Mouse (Mus musculus) ovary, adult 18-20 months (tissue): ENCODE measurements around the gene Slc22a12.

ENCODE experiments used
- DNase-seq: peaks from one replicate; pipeline ENCODE4 v3.0.0; 2022; ENCODE audit warnings: low spot score, mixed read lengths

Gene Slc22a12

GRCm38 (mm10) chr19:6540191-6540590 lies 2.6 kb downstream of the Slc22a12 start:
- DNase-seq = no peak

GRCm38 (mm10) chr19:6539592-6539991 lies 3.2 kb downstream of the Slc22a12 start:
- no peak for DNase-seq

DNA sequence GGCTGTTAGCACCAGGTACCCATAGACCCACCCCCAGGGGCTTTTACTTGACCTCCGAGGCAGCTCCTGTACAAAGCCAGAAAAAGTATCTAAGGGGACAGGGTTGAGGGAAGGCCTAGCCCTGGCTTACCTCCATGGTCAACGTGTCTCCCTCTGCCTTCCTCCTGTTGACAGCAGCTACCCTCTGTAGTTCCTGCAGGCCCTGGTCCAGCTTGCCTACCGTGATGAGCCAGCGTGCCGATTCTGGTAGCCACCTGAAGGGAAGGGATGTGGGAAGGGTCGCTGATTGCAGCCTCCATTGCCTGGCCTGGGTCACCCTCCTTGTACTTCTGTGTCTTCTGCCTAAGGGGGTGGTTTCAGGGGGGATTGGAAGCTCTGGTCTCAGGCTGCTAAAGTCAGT lies 4.3 kb downstream of the Slc22a12 start:
- DNase-seq = no peak

GRCm38 (mm10) chr19:6537526-6537925 lies 5.3 kb downstream of the Slc22a12 start:
- DNase-seq = no peak

- DNase-seq = no peak
These were observed 6.1 kb downstream of the Slc22a12 start for GRCm38 (mm10) chr19:6536696-6537095.

DNA sequence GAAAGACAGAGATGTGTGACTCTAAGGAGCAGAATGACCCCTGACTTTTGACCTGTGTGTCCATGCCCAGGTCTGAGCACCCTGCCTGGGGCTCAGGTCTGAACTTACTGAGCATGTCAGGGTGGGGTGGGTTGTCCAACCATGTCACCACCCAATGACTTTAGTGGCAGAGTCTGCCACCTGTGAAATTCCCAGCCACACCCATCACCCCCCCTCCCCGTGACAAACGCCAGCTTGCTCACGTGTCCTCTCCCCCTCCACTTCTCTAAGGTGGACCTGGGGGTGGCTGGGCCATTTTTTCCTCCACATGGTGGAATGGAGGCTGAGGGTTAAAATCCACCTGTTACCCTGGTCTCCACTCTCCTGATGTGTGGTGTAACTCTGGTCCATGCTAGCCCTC lies 6.6 kb downstream of the Slc22a12 start:
- no peak for DNase-seq

- no peak for DNase-seq
These were observed 8.8 kb downstream of the Slc22a12 start for GRCm38 (mm10) chr19:6534118-6534415.

DNA sequence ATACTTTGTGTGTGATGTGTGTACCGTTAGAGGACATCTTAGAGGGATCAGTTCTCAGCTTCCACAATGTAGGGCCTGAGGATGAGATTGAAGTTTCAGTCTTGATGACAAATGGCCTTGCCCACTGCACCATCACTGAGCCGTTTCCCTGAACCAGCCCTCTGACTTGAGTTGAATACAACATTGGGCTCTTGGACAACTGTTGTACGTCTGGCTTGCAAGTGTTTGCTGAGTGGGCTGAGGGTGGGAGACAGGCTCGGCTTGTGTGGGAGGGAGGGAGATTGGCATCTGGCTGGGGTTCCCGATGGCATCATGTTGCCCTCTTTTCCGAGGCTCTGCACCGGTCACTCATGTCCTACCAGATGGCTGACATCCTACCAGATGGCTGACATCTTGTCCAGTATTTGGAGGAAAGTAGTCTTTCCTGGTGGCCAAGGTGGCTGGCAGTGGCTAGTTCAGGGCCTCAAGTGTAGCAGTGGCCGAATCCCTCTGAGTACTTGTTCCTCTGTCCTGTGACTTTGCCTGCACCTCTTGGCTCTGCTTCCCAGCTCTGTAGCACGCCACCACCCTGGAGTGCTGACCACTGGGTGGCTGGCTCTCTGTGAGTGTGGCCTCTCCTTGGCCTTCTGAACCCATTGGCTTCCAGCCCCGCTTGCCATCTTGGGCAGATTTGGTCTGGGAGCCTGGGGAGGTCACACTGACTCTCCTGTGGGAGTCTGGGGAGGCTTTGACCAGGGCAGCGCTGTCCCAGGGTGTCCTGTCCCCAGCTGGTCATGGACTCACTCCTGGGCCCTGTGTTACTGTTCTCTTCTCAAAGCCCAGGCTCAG lies 9.3 kb downstream of the Slc22a12 start:
- DNase-seq = no peak

- no peak for DNase-seq
These were observed 10.2 kb downstream of the Slc22a12 start for GRCm38 (mm10) chr19:6532656-6533055.

GRCm38 (mm10) chr19:6531832-6532471 lies 10.9 kb downstream of the Slc22a12 start:
- DNase-seq = no peak

GRCm38 (mm10) chr19:6531011-6531631 lies 11.7 kb downstream of the Slc22a12 start:
- DNase-seq = no peak

- no peak for DNase-seq
These were observed 12.5 kb downstream of the Slc22a12 start for GRCm38 (mm10) chr19:6530359-6530758.

DNA sequence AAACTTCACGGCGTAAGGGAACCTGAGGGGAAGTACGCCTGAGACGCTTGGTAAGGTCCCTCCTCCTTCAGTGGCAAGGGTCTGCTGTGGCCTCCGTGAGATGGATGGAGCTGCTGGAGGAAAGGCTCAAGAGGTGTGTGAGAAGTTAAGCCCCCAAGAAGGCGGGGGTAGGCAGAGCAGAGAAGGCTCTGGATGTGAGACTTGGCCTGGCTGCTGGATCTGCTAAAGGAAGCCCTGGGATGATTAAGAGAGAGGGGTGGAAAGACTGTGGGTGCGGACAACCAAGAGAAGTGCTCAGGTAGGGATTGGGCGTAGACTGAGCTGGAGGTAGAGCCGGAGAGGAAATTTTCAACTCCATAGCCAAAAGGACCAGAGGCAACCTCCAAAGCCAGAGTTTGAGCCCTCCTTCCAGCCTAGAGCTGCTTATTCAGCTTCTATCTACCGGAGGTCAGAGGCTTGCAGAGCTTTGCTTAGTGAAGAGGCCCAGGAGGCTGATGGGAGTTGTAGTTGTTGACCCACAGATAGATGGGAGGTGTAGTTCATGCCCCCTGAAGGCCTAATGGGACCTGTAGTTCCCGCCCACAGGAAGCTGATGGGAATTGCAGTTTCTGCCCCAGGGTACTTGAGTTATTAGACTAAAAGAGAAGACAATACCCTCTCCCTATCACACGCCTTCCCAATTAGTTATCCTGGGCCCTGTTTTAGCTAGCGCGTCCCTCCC lies 13.4 kb downstream of the Slc22a12 start:
- DNase-seq = no peak

DNA sequence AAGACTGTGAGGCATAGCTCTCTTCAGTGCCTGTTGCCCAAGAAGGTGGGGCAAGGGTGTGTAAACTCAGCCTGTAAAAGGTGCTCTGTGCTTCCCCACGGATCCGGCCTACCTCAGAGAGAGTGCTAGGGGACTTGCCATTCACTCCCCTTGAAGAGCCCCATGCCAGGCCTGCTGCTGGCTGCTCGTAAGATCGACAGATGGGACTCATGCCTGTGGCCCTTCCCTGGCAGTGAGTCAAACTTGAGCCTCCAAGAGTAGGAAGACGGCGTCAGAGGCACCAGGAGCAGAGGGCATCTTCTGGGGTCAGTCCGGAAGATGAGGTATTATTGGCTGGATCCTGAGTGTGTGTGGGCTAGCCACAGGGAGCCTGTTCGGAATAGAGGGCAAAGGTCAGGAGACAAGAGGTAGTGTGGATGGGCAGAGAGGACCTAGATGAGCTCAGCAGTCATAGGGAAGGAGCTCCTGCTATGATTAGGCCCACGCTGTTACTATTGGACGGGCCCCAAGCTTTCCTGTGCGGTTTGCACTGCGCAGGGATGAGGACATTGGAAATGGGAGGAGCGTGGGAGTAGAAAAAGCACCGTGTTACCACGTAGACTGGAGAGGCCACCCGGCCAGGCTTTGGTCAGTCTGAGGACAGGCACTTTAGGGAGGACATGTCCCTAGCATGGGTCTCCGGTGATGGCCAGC lies 14.8 kb downstream of the Slc22a12 start:
- no peak for DNase-seq

GRCm38 (mm10) chr19:6527439-6527838 lies 15.4 kb downstream of the Slc22a12 start:
- DNase-seq = no peak

DNA sequence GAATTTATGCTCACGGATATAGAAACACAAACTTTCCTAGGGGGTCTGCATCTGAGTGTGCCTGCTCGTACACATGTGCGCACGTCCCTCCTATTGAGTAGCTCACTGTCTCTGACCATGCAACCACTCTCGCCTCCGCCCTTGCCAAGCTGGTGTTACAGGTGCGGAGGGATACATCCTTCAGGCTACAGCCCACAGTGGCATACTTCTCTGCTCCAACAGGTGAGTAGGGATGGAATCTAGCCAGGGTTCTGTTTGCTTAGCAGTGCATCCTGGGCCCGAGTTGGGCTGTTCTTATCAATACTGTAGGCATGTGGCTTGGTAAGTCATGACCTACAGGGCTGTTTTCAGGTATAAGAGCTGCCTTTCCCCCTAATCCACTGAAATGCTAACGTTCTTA lies 16.8 kb downstream of the Slc22a12 start:
- DNase-seq = no peak

GRCm38 (mm10) chr19:6525023-6525422 lies 17.8 kb downstream of the Slc22a12 start:
- no peak for DNase-seq

DNA sequence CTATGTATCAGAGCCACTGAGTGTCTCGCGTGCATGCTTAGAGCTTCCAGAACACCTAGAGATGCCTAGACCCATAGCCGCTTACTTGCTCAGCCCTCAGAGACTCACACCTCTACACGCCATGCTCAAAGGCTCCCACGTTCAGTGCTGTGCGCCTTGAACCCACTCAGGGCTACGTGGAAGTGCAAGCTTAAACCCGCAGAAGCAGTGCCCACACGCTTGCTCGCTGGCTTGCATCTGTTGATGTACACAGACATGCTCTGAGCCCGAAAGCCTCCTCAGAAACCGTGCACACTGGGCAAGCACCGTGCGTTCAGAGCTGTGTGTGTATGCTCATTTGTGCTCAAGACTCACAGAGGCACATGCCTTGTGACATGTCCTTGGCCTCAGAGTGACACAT lies 20.5 kb downstream of the Slc22a12 start:
- no peak for DNase-seq

GRCm38 (mm10) chr19:6521630-6522029 lies 21.2 kb downstream of the Slc22a12 start:
- no peak for DNase-seq

DNA sequence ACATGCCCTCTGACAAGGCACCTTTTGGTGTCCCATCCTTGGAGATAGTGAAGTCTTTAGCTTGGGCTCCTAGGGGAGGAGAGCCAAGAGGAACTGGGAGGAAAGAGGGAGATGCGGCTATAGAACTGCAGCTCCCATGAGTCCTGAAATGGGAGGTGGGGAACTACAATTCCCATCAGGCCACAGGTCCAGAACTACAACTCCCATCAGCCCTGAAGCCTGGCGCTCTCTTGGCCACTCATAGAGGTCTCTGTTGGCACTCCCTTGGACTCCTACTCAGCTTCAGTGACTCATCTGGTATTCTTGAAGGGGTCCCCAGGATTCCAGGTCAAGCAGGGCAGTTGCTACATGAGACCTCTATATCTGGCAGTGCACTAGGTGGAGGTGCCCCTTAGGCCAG lies 23.3 kb downstream of the Slc22a12 start:
- DNase-seq = no peak

- no peak for DNase-seq
These were observed 24.2 kb downstream of the Slc22a12 start for GRCm38 (mm10) chr19:6518601-6519000.

DNA sequence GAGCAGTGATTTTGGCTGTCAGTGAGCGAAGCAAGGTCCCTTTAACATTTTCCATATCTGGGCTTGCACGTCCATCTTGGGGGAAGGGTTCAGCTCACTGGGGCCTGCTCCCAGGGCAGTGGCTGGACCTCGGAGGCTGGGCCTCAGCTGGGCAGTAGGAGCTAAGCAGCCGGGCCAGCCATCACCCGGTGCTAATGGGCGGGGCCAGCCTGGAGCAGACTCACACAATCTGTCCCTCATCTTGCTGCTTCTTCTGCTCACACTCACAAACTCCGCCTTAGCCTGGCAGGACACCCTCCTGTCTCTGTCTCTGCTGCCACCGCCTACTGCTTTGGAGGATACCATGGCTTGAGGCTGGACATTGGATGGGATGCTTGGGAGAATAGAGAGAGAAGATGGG lies 26.7 kb downstream of the Slc22a12 start:
- DNase-seq = no peak
